In genomic region chr7:143978741-143979371, GRCm38 (mm10) we compare ENCODE assay signal across 8 mouse cellular contexts. TPM values are rescaled to one million over a fixed set of nuclear protein-coding genes. Genes with fewer than 3 reads are reported as not detected.
DNase-seq lines count a peak whose midpoint lies in the region; ATAC-seq and TF ChIP-seq lines count a peak whose summit lies in the region.

No protein-coding gene starts in this region.

- peak; percentile 72 for ATAC-seq in Patski
- ATAC-seq in frontal cortex, adult (ENCODE audit: low TSS enrichment) = peak; percentile 47; the same call in 1 of the 2 replicates
- peak; percentile 77 for ATAC-seq in megakaryocyte-erythroid progenitor cell, adult 5-6 weeks (replicated peaks; ENCODE audit: low FRiP score, low TSS enrichment, poor library complexity, severe bottlenecking)

- POLR2A ChIA-PET in Patski (lab: Charles Lee) = no interaction called here

- no peaks in the 10 kb centered on the region for H3K27me3 ChIP-seq in Patski

- intact Hi-C loops in left cerebral cortex, postnatal 14 days (cut with DNase I) = loop anchor here (5.0 kb wide), 1 partner anchor 93 kb away; no protein-coding TSS in a partner anchor

- in situ Hi-C loops in Patski (cut with MboI; ENCODE audit: low pct_unique_long_range_greater_than_20kb) = loop anchor here (10.0 kb wide), 1 partner anchor 144 kb away; no protein-coding TSS in a partner anchor

- CTCF ChIA-PET in Patski (lab: Charles Lee) = interaction anchor here (0.8 to 1.4 kb wide), 6 partner anchors 26 to 95 kb away, joined by 3 to 4 read pairs (median 3); no protein-coding TSS in a partner anchor

- peak; percentile 31 for DNase-seq in Patski (ENCODE audit: low read depth, low spot score)
- DNase-seq in cerebellum, adult 9-10 months = peak; percentile 5
- DNase-seq in hindlimb bud, embryonic 11.5 days (ENCODE audit: extremely low spot score, low read depth, low spot score) = peak; percentile 30
- peak; percentile 49 to 72 for DNase-seq in left cerebral cortex, postnatal 14 days (ENCODE audit: low spot score in 2 of 2)
- DNase-seq in right cerebral cortex, postnatal 36 days (ENCODE audit: low spot score in 2 of 2) = peak; percentile 10 to 22
- peak; percentile 75 for DNase-seq in yolk sac, embryonic 10.5 days (ENCODE audit: low spot score)

- no peak for TF ChIP-seq CTCF in Patski (IDR thresholded peaks at IDR 0.05)

RNA-seq across cellular contexts. Expression of gene Shank2, which starts 22.9 kb away (rescaled TPM):
- polyA plus RNA-seq in Patski (2021) = 7.4 TPM
- 100 to 1,000 TPM; 170 to 187 TPM for total RNA-seq in left cerebral cortex, postnatal 14 days (2021)
- total RNA-seq in megakaryocyte-erythroid progenitor cell, adult 5-6 weeks (2014; fragmentation: Nextera tagmentation) = not detected in 2 replicates
- not detected in 2 replicates for total RNA-seq in megakaryocyte-erythroid progenitor cell, adult 5-6 weeks (2017)

Comparison
In these comparisons a context has a peak if more than half of its experiments do, and no peak if none do; other contexts are left out.
1. Peak in every context shown above with its lines: DNase-seq and ATAC-seq.
2. DNase-seq: peak in every context shown above with its lines; median percentile 75 in yolk sac, embryonic 10.5 days; 60 in left cerebral cortex, postnatal 14 days; 31 in Patski; 30 in hindlimb bud, embryonic 11.5 days; 16 in right cerebral cortex, postnatal 36 days; 5 in cerebellum, adult 9-10 months.
3. RNA of gene Shank2, which starts 22.9 kb away (total RNA-seq): 170 to 187 TPM in left cerebral cortex, postnatal 14 days; not detected in megakaryocyte-erythroid progenitor cell, adult 5-6 weeks; every median in the first group is over 100 times any median in the second.